Mouse (Mus musculus) C2C12 (cell line): ENCODE measurements around the gene Lpp.

ENCODE experiments used
- CEBPB ChIP-seq: IDR thresholded peaks from one replicate; pipeline ENCODE4 v1.6.1; 2011; ENCODE audit warnings: low read depth, mild to moderate bottlenecking, control low read depth, moderate library complexity
- CTCF ChIP-seq: IDR thresholded peaks from one replicate; pipeline ENCODE4 v1.5.1; 2011; ENCODE audit not compliant: control insufficient read depth, insufficient read depth, insufficient read length
- MAX ChIP-seq: IDR thresholded peaks from one replicate; pipeline ENCODE4 v1.6.1; 2011; ENCODE audit warnings: mild to moderate bottlenecking, control low read depth
- MYOD1 ChIP-seq: IDR thresholded peaks from one replicate; pipeline ENCODE4 v1.6.1; 2011; ENCODE audit warnings: low read depth; ENCODE audit not compliant: control insufficient read depth, insufficient read length
- USF1 ChIP-seq: IDR thresholded peaks from one replicate; pipeline ENCODE4 v1.6.1; 2011; ENCODE audit warnings: low read depth, mild to moderate bottlenecking, control low read depth, moderate library complexity

GRCm38 (mm10) chr16:24482648-24483047 is 89.3 kb downstream of the Lpp start:
- TF ChIP-seq CTCF (no peak), MAX (no peak), USF1 (no peak), MYOD1 (no peak), CEBPB (no peak)
